Mouse (Mus musculus) E14TG2a.4 (cell line): Measurements from ENCODE around the gene Tnfrsf18.

Source experiments
- CTCF ChIP-seq: conservative IDR thresholded peaks from 2 replicates; pipeline ENCODE4 v1.5.1; 2014; ENCODE audit warnings: low read length
- NANOG ChIP-seq: IDR thresholded peaks from 2 replicates; pipeline ENCODE4 v1.6.1; 2014; ENCODE audit warnings: borderline replicate concordance, low read length, mixed read lengths

DNA sequence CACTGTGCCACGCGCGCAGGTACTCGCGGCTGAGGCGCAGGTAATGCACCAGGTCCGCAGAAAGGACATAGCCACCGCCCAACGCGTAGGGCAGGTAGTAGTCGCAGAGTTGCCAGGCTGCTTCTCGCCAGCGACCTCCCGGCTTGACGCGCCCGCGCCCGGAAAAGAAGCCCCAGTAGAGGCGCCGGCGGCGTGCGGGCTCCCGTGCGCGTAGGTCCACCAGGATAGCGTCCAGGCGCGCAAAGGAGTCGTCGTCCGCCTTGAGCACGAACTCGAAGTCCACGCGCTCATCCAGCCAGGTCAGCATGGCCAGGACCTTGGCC is 34.1 kb upstream of the Tnfrsf18 start:
- TF ChIP-seq CTCF = no peak
- no peak for TF ChIP-seq NANOG
